Mouse (Mus musculus) v-Abl transformed pro-B cells (cell line): ENCODE results near the gene Faim2.

Source experiments
- in situ Hi-C, 2 experiments: fragments of 400-800 bp; cut with MboI; formaldehyde crosslinking; loops; one replicate each; pipeline ENCODE4 v1.15.1; 2025; ENCODE audit not compliant: unreplicated experiment in 2 of 2

Faim2 gene

DNA sequence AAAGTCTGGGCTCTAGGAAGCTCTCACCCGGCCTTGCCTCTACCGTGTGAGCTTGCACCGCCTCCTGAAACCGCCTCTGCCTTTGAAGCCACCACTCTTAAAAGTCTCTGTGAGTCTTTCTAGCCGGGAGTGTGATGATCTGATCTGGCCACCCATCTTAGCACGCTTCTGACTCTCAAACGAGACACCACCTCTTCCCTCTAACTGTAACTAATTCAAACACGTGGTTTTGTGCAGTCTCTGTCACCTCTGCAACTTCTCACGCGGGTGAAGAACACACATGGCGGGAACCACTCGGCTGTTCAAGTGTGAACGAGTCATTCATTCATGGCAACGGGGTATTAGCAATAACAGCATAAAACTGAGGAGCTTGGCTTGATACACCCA is 56.3 kb downstream of the Faim2 start:
- in situ Hi-C loops = loop anchor here (5.0 kb wide), 1 partner anchor 154 kb away; no protein-coding TSS in a partner anchor

- in situ Hi-C loops = loop anchor here (5.0 kb wide), 1 partner anchor 154 kb away; no protein-coding TSS in a partner anchor
These were observed 56.8 kb downstream of the Faim2 start for GRCm38 (mm10) chr15:99470971-99471676.

- in situ Hi-C loops = loop anchor here (5.0 kb wide), 1 partner anchor 153 kb away; no protein-coding TSS in a partner anchor
These were observed 57.7 kb downstream of the Faim2 start for GRCm38 (mm10) chr15:99470224-99470761.

DNA sequence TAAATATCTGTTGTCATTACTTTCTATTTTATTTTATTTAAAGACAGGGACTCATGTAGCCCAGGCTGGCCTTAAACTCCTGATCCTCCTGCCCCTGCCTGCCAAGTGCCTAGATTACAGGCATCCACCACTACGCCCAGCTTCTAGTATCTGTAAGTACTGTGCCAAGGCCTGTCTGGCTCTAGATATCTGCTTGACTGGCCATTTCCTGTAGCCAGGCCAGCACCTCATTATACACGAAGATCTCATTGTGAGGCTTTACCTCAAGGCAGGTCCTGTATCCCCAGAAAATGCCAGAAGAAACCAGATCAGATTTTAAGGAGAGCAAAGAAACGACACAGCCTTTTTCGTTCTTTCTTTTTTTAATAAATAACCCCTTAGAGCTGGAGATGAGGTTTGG is 58.2 kb downstream of the Faim2 start:
- in situ Hi-C loops = loop anchor here (5.0 kb wide), 2 partner anchors 47 to 152 kb away; no protein-coding TSS in a partner anchor

DNA sequence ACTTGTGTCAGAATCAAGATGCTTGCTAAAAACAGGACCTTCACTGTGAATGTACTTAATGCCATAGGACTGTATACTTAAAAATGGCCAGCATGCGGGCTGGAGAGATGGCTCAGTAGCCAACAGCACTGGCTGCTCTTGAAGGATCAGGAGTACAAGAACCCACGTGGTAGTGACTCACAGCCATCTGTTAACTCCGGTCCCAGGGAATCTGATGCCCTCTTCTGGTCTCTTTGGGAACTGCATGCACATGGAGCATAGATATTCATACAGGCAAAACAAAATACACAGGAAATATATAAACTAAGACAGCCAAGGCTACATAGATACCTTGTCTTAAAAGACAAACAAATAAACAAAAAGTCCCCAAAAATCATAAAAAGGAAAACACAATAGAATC is 58.9 kb downstream of the Faim2 start:
- in situ Hi-C loops = loop anchor here (5.0 kb wide), 1 partner anchor 47 kb away; no protein-coding TSS in a partner anchor

DNA sequence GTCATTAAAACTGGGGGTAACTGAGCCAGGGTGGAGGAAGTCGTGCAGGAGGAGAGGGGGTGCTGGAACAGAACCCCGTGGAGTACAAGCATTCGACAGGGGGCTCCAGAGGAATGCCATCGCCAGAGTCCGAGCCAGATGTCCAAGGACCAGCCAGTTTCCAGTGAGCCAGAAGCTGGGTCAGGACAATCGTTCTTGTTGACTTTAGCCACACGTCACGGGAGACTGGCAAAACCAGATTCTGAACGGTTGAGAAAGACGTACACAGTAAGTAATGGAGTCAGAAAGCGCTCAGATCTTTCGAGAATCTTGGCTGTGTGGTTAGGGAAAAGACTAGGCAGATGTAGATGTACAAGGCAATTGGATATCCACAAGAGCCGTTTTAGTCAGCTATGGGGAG is 64.8 kb downstream of the Faim2 start:
- in situ Hi-C loops = no loop called here

DNA sequence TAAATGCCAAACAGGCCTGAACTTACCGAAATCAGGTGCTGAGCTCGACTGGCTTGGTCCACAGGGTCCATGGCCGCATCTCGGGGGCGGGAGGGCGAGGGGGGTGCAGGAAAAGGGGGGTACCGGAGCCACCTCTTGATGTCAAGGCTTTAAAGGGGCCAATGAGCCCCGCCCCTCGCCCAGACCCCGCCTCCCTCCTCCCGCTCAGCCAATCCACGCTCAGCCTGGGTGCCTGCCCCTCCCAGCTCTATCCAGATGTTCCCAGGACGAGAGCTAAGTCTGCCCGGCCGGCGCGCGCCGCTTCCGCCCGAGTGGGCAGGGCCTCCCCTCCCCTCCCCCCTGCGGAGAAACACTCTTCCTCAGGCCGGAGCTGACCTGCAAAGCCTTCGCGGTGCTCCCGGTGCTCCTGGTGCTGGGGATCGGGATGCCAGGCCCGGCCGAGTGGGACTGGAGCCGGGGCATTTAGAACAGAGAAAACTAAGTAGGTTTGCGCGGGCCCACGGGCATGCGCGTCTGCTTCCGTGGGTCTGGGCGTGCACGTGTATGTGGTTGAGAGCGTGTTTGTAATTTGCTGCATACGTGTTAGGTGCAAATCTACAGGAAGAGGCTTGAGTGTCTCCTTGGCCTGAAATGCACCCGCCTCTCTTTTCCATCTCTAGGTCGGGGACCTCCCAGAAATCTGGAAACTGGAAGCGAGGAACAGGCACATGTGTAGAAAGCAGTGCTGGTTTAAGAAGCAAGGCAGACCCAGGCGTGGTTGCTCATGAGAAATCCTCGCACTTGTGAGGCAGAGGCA is 70.2 kb downstream of the Faim2 start, which contains the start of gene Nckap5l:
Nckap5l (minus strand) TSS at position 143 of the 796 bp plus-strand sequence.
- in situ Hi-C loops = no loop called here

GRCm38 (mm10) chr15:99456963-99457605 is 70.9 kb downstream of the Faim2 start:
- in situ Hi-C loops = no loop called here

DNA sequence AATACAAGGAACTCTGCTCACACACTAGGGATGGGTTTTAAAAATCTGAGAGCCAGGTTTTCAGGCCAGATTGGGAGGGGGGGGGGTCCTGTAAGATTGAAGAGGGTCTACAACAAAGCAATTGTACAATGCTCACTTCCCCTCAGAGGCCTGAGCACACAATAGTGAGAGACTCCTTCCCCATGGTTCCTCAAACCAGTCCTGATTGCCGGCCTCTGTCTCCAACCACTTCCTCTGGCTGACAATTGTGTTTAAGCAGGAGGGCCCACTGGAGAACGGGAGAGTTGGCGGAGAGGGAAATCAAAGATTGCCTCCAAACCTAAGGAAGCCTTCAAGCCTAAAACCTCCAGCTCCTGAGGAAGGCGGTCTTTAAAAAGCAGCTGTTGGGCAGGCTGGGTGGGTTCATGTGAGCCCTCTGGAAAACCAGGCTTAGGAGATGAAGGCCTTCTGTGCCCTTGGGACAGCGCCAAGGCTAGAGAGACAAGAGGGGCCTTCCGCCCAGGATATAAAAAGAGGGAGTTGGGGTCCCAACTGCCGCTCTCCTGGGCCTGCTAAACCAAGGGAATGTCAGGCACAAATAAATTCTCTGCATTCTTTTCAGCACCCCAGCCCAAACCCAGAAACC is 71.5 kb downstream of the Faim2 start:
- in situ Hi-C loops = no loop called here

DNA sequence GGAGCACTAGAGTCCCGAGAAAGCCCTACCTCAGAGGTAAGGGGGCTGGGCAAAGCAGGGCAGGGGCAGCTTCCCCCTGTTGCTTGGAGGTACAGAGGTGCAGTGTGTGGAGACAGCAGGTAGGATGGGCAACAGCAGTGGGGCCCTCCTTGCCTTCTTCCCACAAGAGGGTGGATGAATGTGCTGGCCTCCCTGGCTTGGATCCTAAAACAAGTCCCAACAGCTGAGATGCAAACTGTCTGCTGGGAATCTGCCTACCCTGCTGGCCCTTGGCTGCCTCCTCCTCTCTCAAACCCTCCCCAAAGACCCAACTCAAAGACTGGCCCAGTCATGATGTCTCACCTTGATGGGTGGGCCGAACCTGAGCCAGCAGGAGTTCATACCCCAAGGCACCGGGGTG is 72.5 kb downstream of the Faim2 start:
- in situ Hi-C loops = no loop called here

DNA sequence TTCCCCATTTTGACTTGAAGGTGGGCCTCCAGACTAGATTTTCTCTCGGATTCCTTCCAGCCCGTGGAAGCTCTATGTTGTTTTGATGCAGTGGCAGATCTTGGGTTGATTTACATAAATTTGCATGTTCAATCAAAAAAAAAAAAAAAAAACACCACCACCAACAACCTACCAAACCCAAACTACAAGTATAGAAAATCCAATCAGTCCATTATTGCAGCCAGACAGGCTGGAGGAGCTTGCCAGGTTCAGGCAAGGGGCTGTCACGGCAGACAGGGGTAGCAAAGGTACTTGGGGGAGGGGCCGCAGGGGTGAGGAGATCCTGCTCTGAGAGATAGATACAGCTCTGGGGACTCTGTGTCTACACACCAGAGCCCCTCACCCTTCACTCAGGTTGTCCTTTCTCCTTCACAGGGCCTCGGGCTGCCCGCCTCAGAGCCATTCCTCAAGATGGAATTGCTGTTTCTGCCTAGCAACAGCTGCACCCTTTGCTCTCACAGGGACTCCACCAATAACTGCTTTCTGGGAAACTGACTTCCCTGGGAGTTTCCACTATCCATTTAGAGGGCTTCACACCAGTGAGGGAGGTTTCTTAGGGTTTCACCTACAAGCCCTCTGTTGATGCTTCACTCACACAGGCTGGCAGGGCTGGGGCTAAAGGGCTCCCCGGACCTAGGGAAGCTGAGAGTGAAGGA is 73.2 kb downstream of the Faim2 start:
- in situ Hi-C loops = no loop called here

GRCm38 (mm10) chr15:99453153-99453900 is 74.6 kb downstream of the Faim2 start:
- in situ Hi-C loops = no loop called here

DNA sequence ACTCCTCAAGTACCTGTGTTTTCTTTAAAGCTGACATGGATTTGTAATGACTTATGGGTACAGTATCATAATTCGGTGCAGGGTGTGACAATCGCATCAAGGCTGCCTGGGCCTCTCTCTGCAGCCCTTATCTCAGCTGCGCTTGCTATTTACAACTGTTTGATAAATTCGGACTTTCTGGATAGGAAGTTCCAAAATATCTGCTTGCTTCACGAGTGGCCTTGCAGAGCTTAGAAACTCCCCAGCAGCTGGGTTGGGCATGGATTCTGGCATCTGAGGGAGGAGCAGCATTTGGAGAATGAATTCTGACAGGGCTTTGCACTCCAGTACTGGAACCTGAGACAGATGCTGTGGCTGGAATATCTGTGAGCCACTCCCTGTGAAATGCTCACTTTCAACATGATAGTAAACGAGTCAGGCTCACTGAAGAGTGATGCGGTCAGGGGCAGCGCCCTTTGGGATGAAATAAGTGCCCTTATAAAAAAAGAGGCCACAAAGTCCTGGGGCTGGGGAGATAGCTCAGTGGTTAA is 78.1 kb downstream of the Faim2 start:
- in situ Hi-C loops = no loop called here

GRCm38 (mm10) chr15:99449131-99449750 is 78.7 kb downstream of the Faim2 start:
- in situ Hi-C loops = no loop called here
